Mouse (Mus musculus): Measurements from ENCODE around the gene Taco1.

GRCm38 (mm10) chr11:106122736-106123135 lies 56.9 kb downstream of the Taco1 start:
- no peak for TF ChIP-seq CTCF (IDR thresholded peaks at IDR 0.05; ENCODE audit: control insufficient read depth, insufficient read depth, low read length)
- no peak for TF ChIP-seq POLR2A (IDR thresholded peaks at IDR 0.05; ENCODE audit: borderline replicate concordance, control insufficient read depth, low read depth, low read length)
